Mouse (Mus musculus) erythroid progenitor cell, adult 5-6 weeks (primary cell): ENCODE data around the gene Mbnl1. TPM values are rescaled to one million over a fixed set of nuclear protein-coding genes. Genes with fewer than 3 reads are reported as not detected.

Experiments
- ATAC-seq: replicated peaks from 2 replicates; pipeline ENCODE4 v1.8.0; 2016; ENCODE audit warnings: moderate number of reproducible peaks, mild to moderate bottlenecking, moderate TSS enrichment, inconsistent platforms; ENCODE audit not compliant: poor library complexity, low FRiP score, severe bottlenecking
- total RNA-seq, 2 experiments: library from RNA; stranded (forward) in 1 of 2; stranded (reverse) in 1 of 2; fragments of 150-400 nt in 1 of 2; fragments of 186-747, 209-891 nt in 1 of 2; gene quantifications; 2 replicates each; pipeline versions ENCODE4 v1.2.3 to v1.2.4; 2015 to 2017; ENCODE audit warnings: low replicate concordance in 2 of 2

The Mbnl1 gene
- total RNA-seq, 2 experiments from 2014 or later: 329 to 380 TPM

- ATAC-seq: no peak
Observed at GRCm38 (mm10) chr3:60587149-60587548, 114.5 kb downstream of the Mbnl1 start.

GRCm38 (mm10) chr3:60589361-60589760, 116.7 kb downstream of the Mbnl1 start:
- ATAC-seq: no peak

GRCm38 (mm10) chr3:60595606-60596005, 123.0 kb downstream of the Mbnl1 start:
- no peak for ATAC-seq

- ATAC-seq: no peak
Observed at GRCm38 (mm10) chr3:60596985-60597384, 124.4 kb downstream of the Mbnl1 start.

- peak; percentile 75 for ATAC-seq
Observed at GRCm38 (mm10) chr3:60601686-60602085, 129.1 kb downstream of the Mbnl1 start.

GRCm38 (mm10) chr3:60602923-60603549, 130.4 kb downstream of the Mbnl1 start:
- peak; percentile 61 for ATAC-seq

- no peak; the same call in 1 of the 2 replicates for ATAC-seq
Observed at GRCm38 (mm10) chr3:60603637-60604036, 131.0 kb downstream of the Mbnl1 start.

- no peak for ATAC-seq
Observed at GRCm38 (mm10) chr3:60604205-60604604, 131.6 kb downstream of the Mbnl1 start.

GRCm38 (mm10) chr3:60608952-60609403, 136.3 kb downstream of the Mbnl1 start:
- peak; percentile 56; the same call in 1 of the 2 replicates for ATAC-seq

GRCm38 (mm10) chr3:60611839-60612238, 139.2 kb downstream of the Mbnl1 start:
- peak; percentile 58 for ATAC-seq

GRCm38 (mm10) chr3:60613121-60613520, 140.5 kb downstream of the Mbnl1 start:
- no peak for ATAC-seq

GRCm38 (mm10) chr3:60614516-60614915, 141.9 kb downstream of the Mbnl1 start:
- no peak for ATAC-seq

GRCm38 (mm10) chr3:60615057-60615606, 142.5 kb downstream of the Mbnl1 start:
- no peak for ATAC-seq

GRCm38 (mm10) chr3:60615615-60616014, 143.0 kb downstream of the Mbnl1 start:
- no peak for ATAC-seq

- ATAC-seq: no peak
Observed at GRCm38 (mm10) chr3:60616147-60616546, 143.5 kb downstream of the Mbnl1 start.

GRCm38 (mm10) chr3:60617643-60618042, 145.0 kb downstream of the Mbnl1 start:
- no peak for ATAC-seq

GRCm38 (mm10) chr3:60620236-60620635, 147.6 kb downstream of the Mbnl1 start:
- no peak for ATAC-seq

GRCm38 (mm10) chr3:60631183-60631582, 158.6 kb downstream of the Mbnl1 start:
- no peak for ATAC-seq

- ATAC-seq: no peak
Observed at GRCm38 (mm10) chr3:60631754-60632153, 159.1 kb downstream of the Mbnl1 start.

GRCm38 (mm10) chr3:60632796-60633466, 160.3 kb downstream of the Mbnl1 start:
- 0 out of 2 replicates have a peak, but pooled peaks have one; percentile 19 for ATAC-seq

- no peak for ATAC-seq
Observed at GRCm38 (mm10) chr3:60638530-60638929, 165.9 kb downstream of the Mbnl1 start.
